Mouse (Mus musculus): ENCODE results near the gene Dmd.

GRCm38 (mm10) chrX:85046631-85047030 is 2098.0 kb downstream of the Dmd start:
- TF ChIP-seq GATA1 (IDR thresholded peaks at IDR 0.05; ENCODE audit: borderline replicate concordance, low read length) (no peak), FLI1 (IDR thresholded peaks at IDR 0.05; ENCODE audit: low read length) (no peak)
